Mouse (Mus musculus): ENCODE measurements around the gene Acox3. TPM values are rescaled to one million over a fixed set of nuclear protein-coding genes. Genes with fewer than 3 reads are reported as not detected.
A peak's percentile ranks its signal among the peaks of the same experiment; 100 is the strongest.

Acox3 gene
- total RNA-seq, 1 experiment, result 7.2 TPM

DNA sequence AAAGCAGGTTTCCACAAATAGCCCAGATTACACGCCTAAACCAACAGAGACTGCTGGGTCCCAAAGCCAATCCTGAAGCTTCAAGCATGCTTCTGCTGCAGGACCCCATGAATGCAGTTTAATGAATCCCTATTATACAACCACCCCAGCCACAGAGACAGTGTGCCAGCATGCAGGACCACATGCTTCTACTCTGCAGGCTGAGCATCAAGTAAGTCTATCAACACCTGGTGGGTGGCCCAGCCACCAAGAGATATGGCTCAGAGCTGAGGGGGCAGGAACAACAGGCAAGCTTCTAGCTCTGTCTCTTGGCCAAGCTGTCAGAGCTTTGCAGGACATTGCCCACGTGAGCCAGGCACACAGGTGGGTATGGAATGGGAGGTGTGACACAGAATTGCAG, 20.2 kb upstream of the Acox3 start:
- DNase-seq (ENCODE audit: low read depth, low spot score), result no peak
- TF ChIP-seq CHD2 (IDR thresholded peaks at IDR 0.05; ENCODE audit: low read depth, low read length) (no peak), ZC3H11A (IDR thresholded peaks at IDR 0.05; ENCODE audit: borderline replicate concordance, low read depth, low read length) (no peak), MAFK (IDR thresholded peaks at IDR 0.05; ENCODE audit: insufficient read depth, low read depth, low read length) (no peak), ZNF384 (IDR thresholded peaks at IDR 0.05; ENCODE audit: low read depth, low read length) (no peak), HCFC1 (IDR thresholded peaks at IDR 0.05; ENCODE audit: borderline replicate concordance, insufficient read depth, low read length) (no peak)
- no peak overlapping the region for H3K27ac ChIP-seq (ENCODE audit: insufficient read depth, low read depth, low read length, poor library complexity, severe bottlenecking)
- no peaks in the 10 kb centered on the region for H3K9me3 ChIP-seq (ENCODE audit: control insufficient read depth, insufficient read depth, low read depth, low read length)
- H3K4me1 ChIP-seq (ENCODE audit: control insufficient read depth in 2 of 2, insufficient read depth in 2 of 2, low read length in 2 of 2, poor library complexity in 1 of 2), result 0 out of 4 replicates have a peak, but pooled peaks cover 0 to 3% of the 10 kb centered on the region in 2 experiments
- no peak overlapping the region for H3K9ac ChIP-seq (ENCODE audit: insufficient read depth, low read depth, low read length, poor library complexity, severe bottlenecking)
- in situ Hi-C loops (cut with MboI; ENCODE audit: low sequenced_read_pairs in 2 of 2, unreplicated experiment in 2 of 2), result no loop called here
- no peak overlapping the region for H3K4me3 ChIP-seq (ENCODE audit: insufficient read depth in 1 of 2, low read depth in 1 of 2, low read length in 2 of 2, poor library complexity in 1 of 2, severe bottlenecking in 1 of 2)
- H3K36me3 ChIP-seq (ENCODE audit: control insufficient read depth, insufficient read depth, low read length, poor library complexity, severe bottlenecking), result peaks cover 53% of the 10 kb centered on the region

DNA sequence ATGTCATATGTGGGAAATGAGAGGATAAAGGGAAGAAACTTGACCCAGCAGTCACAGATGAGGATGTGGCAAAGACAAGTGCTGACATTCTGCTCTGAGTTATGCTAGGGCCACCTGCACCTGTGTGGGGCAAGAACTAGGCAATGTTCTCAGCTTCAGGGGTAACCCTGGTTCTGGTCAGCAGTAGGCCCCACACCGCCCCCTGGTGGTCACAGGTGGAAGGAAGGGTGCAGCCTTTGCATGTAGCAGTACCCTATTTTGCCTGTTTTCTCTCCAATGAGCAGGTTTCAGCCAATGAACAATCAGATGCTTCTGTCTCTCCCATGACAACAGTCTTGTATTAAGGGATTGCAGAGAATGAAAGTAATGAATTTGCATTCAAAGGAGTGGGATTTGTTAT, 19.4 kb upstream of the Acox3 start:
- H3K9me3 ChIP-seq (ENCODE audit: control insufficient read depth, insufficient read depth, low read depth, low read length), result no peaks in the 10 kb centered on the region
- no peak overlapping the region for H3K4me3 ChIP-seq (ENCODE audit: insufficient read depth in 1 of 2, low read depth in 1 of 2, low read length in 2 of 2, poor library complexity in 1 of 2, severe bottlenecking in 1 of 2)
- H3K36me3 ChIP-seq (ENCODE audit: control insufficient read depth, insufficient read depth, low read length, poor library complexity, severe bottlenecking), result peaks cover 56% of the 10 kb centered on the region
- no peak overlapping the region for H3K9ac ChIP-seq (ENCODE audit: insufficient read depth, low read depth, low read length, poor library complexity, severe bottlenecking)
- in situ Hi-C loops (cut with MboI; ENCODE audit: low sequenced_read_pairs in 2 of 2, unreplicated experiment in 2 of 2), result no loop called here
- TF ChIP-seq ZNF384 (IDR thresholded peaks at IDR 0.05; ENCODE audit: low read depth, low read length), result no peak
- TF ChIP-seq CHD2 (IDR thresholded peaks at IDR 0.05; ENCODE audit: low read depth, low read length), result no peak
- TF ChIP-seq HCFC1 (IDR thresholded peaks at IDR 0.05; ENCODE audit: borderline replicate concordance, insufficient read depth, low read length), result no peak
- TF ChIP-seq ZC3H11A (IDR thresholded peaks at IDR 0.05; ENCODE audit: borderline replicate concordance, low read depth, low read length), result no peak
- TF ChIP-seq MAFK (IDR thresholded peaks at IDR 0.05; ENCODE audit: insufficient read depth, low read depth, low read length), result no peak
- H3K27ac ChIP-seq (ENCODE audit: insufficient read depth, low read depth, low read length, poor library complexity, severe bottlenecking), result no peak overlapping the region
- DNase-seq (ENCODE audit: low read depth, low spot score), result peak; percentile 61
- H3K4me1 ChIP-seq (ENCODE audit: control insufficient read depth in 2 of 2, insufficient read depth in 2 of 2, low read length in 2 of 2, poor library complexity in 1 of 2), result 0 out of 4 replicates have a peak, but pooled peaks cover 0 to 2% of the 10 kb centered on the region in 2 experiments

DNA sequence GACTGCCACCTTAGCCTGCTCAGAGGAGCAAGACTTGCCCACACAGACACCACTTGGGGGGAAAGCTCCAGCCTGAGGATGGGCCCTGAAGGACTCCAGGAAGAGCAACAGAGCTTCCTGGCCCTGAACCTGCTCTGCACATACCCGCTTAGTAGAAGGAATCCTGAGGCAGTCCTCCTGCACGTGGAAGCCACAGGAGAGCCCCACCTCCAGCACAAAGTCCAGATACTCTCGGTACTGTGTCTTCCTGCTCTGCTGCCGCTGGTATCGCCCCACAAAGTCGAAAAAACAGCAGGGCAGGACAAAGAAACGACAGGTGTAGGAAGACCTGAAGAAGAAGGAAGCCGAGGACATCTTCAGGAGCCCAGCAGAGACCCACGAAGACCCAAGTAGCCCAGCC, 17.6 kb upstream of the Acox3 start:
- peaks cover 62% of the 10 kb centered on the region for H3K36me3 ChIP-seq (ENCODE audit: control insufficient read depth, insufficient read depth, low read length, poor library complexity, severe bottlenecking)
- H3K4me3 ChIP-seq (ENCODE audit: insufficient read depth in 1 of 2, low read depth in 1 of 2, low read length in 2 of 2, poor library complexity in 1 of 2, severe bottlenecking in 1 of 2), result no peak overlapping the region
- no peak for DNase-seq (ENCODE audit: low read depth, low spot score)
- in situ Hi-C loops (cut with MboI; ENCODE audit: low sequenced_read_pairs in 2 of 2, unreplicated experiment in 2 of 2), result no loop called here
- no peak overlapping the region for H3K27ac ChIP-seq (ENCODE audit: insufficient read depth, low read depth, low read length, poor library complexity, severe bottlenecking)
- no peaks in the 10 kb centered on the region for H3K9me3 ChIP-seq (ENCODE audit: control insufficient read depth, insufficient read depth, low read depth, low read length)
- no peak for TF ChIP-seq CHD2 (IDR thresholded peaks at IDR 0.05; ENCODE audit: low read depth, low read length)
- no peak for TF ChIP-seq HCFC1 (IDR thresholded peaks at IDR 0.05; ENCODE audit: borderline replicate concordance, insufficient read depth, low read length)
- no peak for TF ChIP-seq ZNF384 (IDR thresholded peaks at IDR 0.05; ENCODE audit: low read depth, low read length)
- no peak for TF ChIP-seq MAFK (IDR thresholded peaks at IDR 0.05; ENCODE audit: insufficient read depth, low read depth, low read length)
- no peak for TF ChIP-seq ZC3H11A (IDR thresholded peaks at IDR 0.05; ENCODE audit: borderline replicate concordance, low read depth, low read length)
- H3K4me1 ChIP-seq (ENCODE audit: control insufficient read depth in 2 of 2, insufficient read depth in 2 of 2, low read length in 2 of 2, poor library complexity in 1 of 2), result 0 out of 4 replicates have a peak, but pooled peaks cover 0 to 2% of the 10 kb centered on the region in 2 experiments
- no peak overlapping the region for H3K9ac ChIP-seq (ENCODE audit: insufficient read depth, low read depth, low read length, poor library complexity, severe bottlenecking)

DNA sequence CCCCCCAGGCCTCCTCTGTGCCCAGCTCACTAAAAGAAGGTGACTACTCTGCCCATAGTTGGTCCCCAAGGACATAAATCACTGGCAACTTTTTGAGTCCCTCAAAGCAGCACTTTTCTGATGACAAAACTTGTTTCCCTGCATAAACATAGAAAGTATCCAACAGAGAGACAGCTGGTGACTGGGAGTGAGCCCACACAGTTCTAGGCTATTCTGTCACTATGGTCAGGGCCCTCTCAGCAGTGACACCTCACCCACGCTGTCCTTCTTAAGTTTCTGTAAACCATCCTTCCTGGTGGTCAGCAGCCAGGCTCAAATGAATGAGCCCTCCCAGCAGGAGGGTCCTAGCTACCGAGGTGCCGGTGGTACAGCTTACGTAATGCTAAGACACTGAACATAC, 16.2 kb upstream of the Acox3 start:
- no peak overlapping the region for H3K4me3 ChIP-seq (ENCODE audit: insufficient read depth in 1 of 2, low read depth in 1 of 2, low read length in 2 of 2, poor library complexity in 1 of 2, severe bottlenecking in 1 of 2)
- DNase-seq (ENCODE audit: low read depth, low spot score), result no peak
- H3K27ac ChIP-seq (ENCODE audit: insufficient read depth, low read depth, low read length, poor library complexity, severe bottlenecking), result no peak overlapping the region
- in situ Hi-C loops (cut with MboI; ENCODE audit: low sequenced_read_pairs in 2 of 2, unreplicated experiment in 2 of 2), result no loop called here
- H3K9me3 ChIP-seq (ENCODE audit: control insufficient read depth, insufficient read depth, low read depth, low read length), result no peaks in the 10 kb centered on the region
- no peak overlapping the region for H3K9ac ChIP-seq (ENCODE audit: insufficient read depth, low read depth, low read length, poor library complexity, severe bottlenecking)
- TF ChIP-seq CHD2 (IDR thresholded peaks at IDR 0.05; ENCODE audit: low read depth, low read length) (no peak), MAFK (IDR thresholded peaks at IDR 0.05; ENCODE audit: insufficient read depth, low read depth, low read length) (no peak), HCFC1 (IDR thresholded peaks at IDR 0.05; ENCODE audit: borderline replicate concordance, insufficient read depth, low read length) (no peak), ZC3H11A (IDR thresholded peaks at IDR 0.05; ENCODE audit: borderline replicate concordance, low read depth, low read length) (no peak), ZNF384 (IDR thresholded peaks at IDR 0.05; ENCODE audit: low read depth, low read length) (no peak)
- peaks cover 66% of the 10 kb centered on the region for H3K36me3 ChIP-seq (ENCODE audit: control insufficient read depth, insufficient read depth, low read length, poor library complexity, severe bottlenecking)
- 0 out of 4 replicates have a peak, but pooled peaks cover 0 to 2% of the 10 kb centered on the region in 2 experiments for H3K4me1 ChIP-seq (ENCODE audit: control insufficient read depth in 2 of 2, insufficient read depth in 2 of 2, low read length in 2 of 2, poor library complexity in 1 of 2)

Measured in ES-E14 (cell line).